Mouse (Mus musculus) megakaryocyte, embryonic 14.5 days (primary cell): ENCODE data around the gene Olfr1102.

ENCODE experiments used
- FLI1 ChIP-seq: IDR thresholded peaks from 2 replicates; pipeline ENCODE4 v1.6.1; 2012; ENCODE audit warnings: low read length, inconsistent platforms, mixed read lengths
- GATA1 ChIP-seq: IDR thresholded peaks from 3 replicates; pipeline ENCODE4 v1.6.1; 2012; ENCODE audit warnings: mixed read lengths, low read length, inconsistent platforms, borderline replicate concordance

DNA sequence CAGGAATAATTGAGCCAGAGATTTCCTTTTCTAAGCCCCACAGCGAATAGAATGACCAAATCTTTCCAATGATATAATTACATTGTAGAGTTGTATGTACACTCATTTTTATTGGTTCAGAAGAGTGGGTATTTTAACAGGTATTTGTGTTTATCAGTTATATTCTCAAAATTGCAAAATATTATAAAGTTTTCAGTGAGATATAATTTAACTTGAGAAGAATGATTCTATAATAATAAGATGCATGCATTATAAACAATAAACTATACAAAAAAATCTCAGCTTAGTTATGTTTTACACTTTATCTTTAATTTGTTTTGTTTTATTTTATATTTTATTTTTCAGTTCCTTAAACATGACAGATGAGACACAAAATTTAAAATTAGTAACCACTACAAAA, 37.6 kb upstream of the Olfr1102 start, which contains the start of gene Olfr1099:
- TF ChIP-seq GATA1 (no peak), FLI1 (no peak)
